Comparison of ENCODE assay signal across 8 mouse cellular contexts in the genomic region with DNA sequence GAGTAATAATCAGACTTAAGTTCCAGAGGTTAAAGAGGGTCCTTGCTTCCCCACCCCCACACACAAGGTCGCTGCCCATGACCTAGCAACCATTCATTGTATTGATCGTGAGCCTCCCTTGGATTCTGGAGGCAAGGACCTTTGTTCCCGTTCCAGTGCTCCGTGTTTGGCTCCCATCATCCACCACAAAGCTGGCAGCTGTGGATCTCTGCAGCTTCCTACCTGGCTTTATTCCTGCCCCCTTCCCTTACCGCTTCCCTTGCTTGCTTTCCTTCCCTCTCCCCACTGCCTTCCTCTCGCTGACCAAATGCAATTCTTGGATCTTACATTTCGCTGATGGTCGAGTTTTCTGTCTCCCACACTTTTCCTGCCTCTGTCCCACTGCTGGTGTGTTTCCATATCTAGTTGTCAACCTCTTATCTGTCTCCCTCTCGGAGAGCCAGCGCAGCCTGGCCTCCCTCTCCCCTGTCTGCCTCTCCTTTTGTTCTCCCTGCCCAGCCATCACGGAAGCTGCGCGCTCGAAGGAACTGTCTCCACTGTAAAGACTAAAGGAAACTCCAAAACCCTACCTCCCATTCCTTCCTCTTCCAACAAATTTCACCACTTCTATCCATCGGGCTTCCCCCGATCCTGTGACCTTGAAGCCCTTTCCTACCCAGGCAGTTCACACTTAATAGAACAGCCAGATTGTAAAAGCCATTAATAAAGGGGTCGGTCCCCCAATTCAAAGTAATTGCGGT. TPM values are rescaled to one million over a fixed set of nuclear protein-coding genes. Genes with fewer than 3 reads are reported as not detected.
A peak's percentile ranks its signal among the peaks of the same experiment; 100 is the strongest.
DNase-seq lines count a peak whose midpoint lies in the region; ATAC-seq and TF ChIP-seq lines count a peak whose summit lies in the region.

No protein-coding gene starts in this region.

- TF ChIP-seq CTCF in stomach, postnatal 0 days (IDR thresholded peaks at IDR 0.05; ENCODE audit: low read depth): no peak

- H3K4me1 ChIP-seq in heart, embryonic 12.5 days (replicated peaks): peaks cover 65% of the 10 kb centered on the region
- peaks cover 81% of the 10 kb centered on the region for H3K4me1 ChIP-seq in liver, embryonic 12.5 days
- H3K4me1 ChIP-seq in stomach, postnatal 0 days (replicated peaks; ENCODE audit: control insufficient read depth, insufficient read depth): peaks cover 19% of the 10 kb centered on the region

- DNase-seq in ovary, postnatal 36 days (ENCODE audit: low spot score): peak; percentile 46
- DNase-seq in ovary, adult 18-20 months (ENCODE audit: low spot score): no peak
- DNase-seq in stomach, postnatal 0 days (ENCODE audit: low spot score): no peak
- no peak for DNase-seq in MN1 (ENCODE audit: low spot score)
- DNase-seq in layer of hippocampus, postnatal 10 days (ENCODE audit: low spot score in 2 of 2): no peak
- no peak for DNase-seq in right cerebral cortex, adult 2 months (ENCODE audit: low spot score in 2 of 2)

- ATAC-seq in heart, embryonic 12.5 days (ENCODE audit: insufficient number of reproducible peaks, low FRiP score): no peak
- ATAC-seq in liver, embryonic 12.5 days: no peak
- no peak for ATAC-seq in stomach, postnatal 0 days (ENCODE audit: low FRiP score, low TSS enrichment)

- peaks cover 24% of the 10 kb centered on the region for H3K36me3 ChIP-seq in heart, embryonic 12.5 days
- H3K36me3 ChIP-seq in liver, embryonic 12.5 days: peaks cover 23% of the 10 kb centered on the region
- H3K36me3 ChIP-seq in stomach, postnatal 0 days (ENCODE audit: control insufficient read depth, insufficient read depth, low read length): no peaks in the 10 kb centered on the region

- peak overlapping the region; percentile 88 for H3K4me3 ChIP-seq in heart, embryonic 12.5 days
- peak overlapping the region; percentile 63 for H3K4me3 ChIP-seq in liver, embryonic 12.5 days
- H3K4me3 ChIP-seq in stomach, postnatal 0 days (ENCODE audit: low read depth, low read length): peak overlapping the region; percentile 88

- H3K9me3 ChIP-seq in heart, embryonic 12.5 days (replicated peaks): no peaks in the 10 kb centered on the region
- H3K9me3 ChIP-seq in liver, embryonic 12.5 days (replicated peaks): no peaks in the 10 kb centered on the region
- H3K9me3 ChIP-seq in stomach, postnatal 0 days (ENCODE audit: control insufficient read depth, low read length): no peaks in the 10 kb centered on the region

- peak overlapping the region; percentile 98 for H3K9ac ChIP-seq in heart, embryonic 12.5 days
- H3K9ac ChIP-seq in liver, embryonic 12.5 days: peak overlapping the region; percentile 76
- peak overlapping the region; percentile 96 for H3K9ac ChIP-seq in stomach, postnatal 0 days (ENCODE audit: low read length)

- WGBS in heart, embryonic 12.5 days: 2% methylated on average over 18 of the region's 18 CpGs
- 8% methylated on average over 18 of the region's 18 CpGs for WGBS in liver, embryonic 12.5 days (ENCODE audit: insufficient replicate concordance)
- WGBS in stomach, postnatal 0 days: 7% methylated on average over 18 of the region's 18 CpGs

- peak overlapping the region; percentile 82 for H3K4me2 ChIP-seq in heart, embryonic 12.5 days
- H3K4me2 ChIP-seq in liver, embryonic 12.5 days: peak overlapping the region; percentile 69
- H3K4me2 ChIP-seq in stomach, postnatal 0 days (replicated peaks; ENCODE audit: low read depth): peak overlapping the region; percentile 77

- H3K27me3 ChIP-seq in heart, embryonic 12.5 days (replicated peaks): no peaks in the 10 kb centered on the region
- peaks cover 61% of the 10 kb centered on the region for H3K27me3 ChIP-seq in liver, embryonic 12.5 days (replicated peaks)
- H3K27me3 ChIP-seq in stomach, postnatal 0 days (ENCODE audit: control insufficient read depth, insufficient read depth, low read length): no peaks in the 10 kb centered on the region

- TF ChIP-seq EP300 in stomach, postnatal 0 days (optimal IDR thresholded peaks at IDR 0.05): no peak

- H3K27ac ChIP-seq in heart, embryonic 12.5 days (ENCODE audit: poor library complexity, severe bottlenecking): peak overlapping the region; percentile 94
- peak overlapping the region; percentile 77 for H3K27ac ChIP-seq in liver, embryonic 12.5 days
- peak overlapping the region; percentile 98 for H3K27ac ChIP-seq in stomach, postnatal 0 days (replicated peaks)

RNA-seq across cellular contexts. Expression of a gene that starts 0.8 kb away (rescaled TPM):
- polyA plus RNA-seq in heart, embryonic 12.5 days (2016; fragmentation: Nextera tagmentation; extraction: Ambion mirVana): 127 and 129 TPM in 2 replicates
- polyA plus RNA-seq in liver, embryonic 12.5 days (2016; fragmentation: Nextera tagmentation; extraction: Ambion mirVana): 36.7 and 38.2 TPM in 2 replicates
- 63.9 and 70.4 TPM in 2 replicates for polyA plus RNA-seq in stomach, postnatal 0 days (2015; fragmentation: Nextera tagmentation; extraction: Ambion mirVana)
- total RNA-seq in layer of hippocampus, postnatal 10 days (2021): 10 to 100 TPM; 39.1 to 41.0 TPM

RNA-seq across cellular contexts. Expression of a gene that starts 3.9 kb away (rescaled TPM):
- polyA plus RNA-seq in heart, embryonic 12.5 days (2016; fragmentation: Nextera tagmentation; extraction: Ambion mirVana): 284 and 290 TPM in 2 replicates
- polyA plus RNA-seq in liver, embryonic 12.5 days (2016; fragmentation: Nextera tagmentation; extraction: Ambion mirVana): 269 and 282 TPM in 2 replicates
- 312 and 339 TPM in 2 replicates for polyA plus RNA-seq in stomach, postnatal 0 days (2015; fragmentation: Nextera tagmentation; extraction: Ambion mirVana)
- total RNA-seq in layer of hippocampus, postnatal 10 days (2021): 100 to 1,000 TPM; 109 to 138 TPM

RNA-seq across cellular contexts. Expression of a gene that starts 13.0 kb away (rescaled TPM):
- polyA plus RNA-seq in heart, embryonic 12.5 days (2016; fragmentation: Nextera tagmentation; extraction: Ambion mirVana): 8.0 and 8.3 TPM in 2 replicates
- polyA plus RNA-seq in liver, embryonic 12.5 days (2016; fragmentation: Nextera tagmentation; extraction: Ambion mirVana): 8.4 and 8.5 TPM in 2 replicates
- 9.3 and 9.5 TPM in 2 replicates for polyA plus RNA-seq in stomach, postnatal 0 days (2015; fragmentation: Nextera tagmentation; extraction: Ambion mirVana)
- total RNA-seq in layer of hippocampus, postnatal 10 days (2021): 1 to 10 TPM; 2.5 to 2.7 TPM

RNA-seq across cellular contexts. Expression of a gene that starts 33.4 kb away (rescaled TPM):
- polyA plus RNA-seq in heart, embryonic 12.5 days (2016; fragmentation: Nextera tagmentation; extraction: Ambion mirVana): 50.3 and 55.8 TPM in 2 replicates
- 31.2 and 32.9 TPM in 2 replicates for polyA plus RNA-seq in liver, embryonic 12.5 days (2016; fragmentation: Nextera tagmentation; extraction: Ambion mirVana)
- 59.3 and 70.0 TPM in 2 replicates for polyA plus RNA-seq in stomach, postnatal 0 days (2015; fragmentation: Nextera tagmentation; extraction: Ambion mirVana)
- total RNA-seq in layer of hippocampus, postnatal 10 days (2021): 10 to 100 TPM; 40.3 to 42.2 TPM

RNA-seq across cellular contexts. Expression of a gene that starts 45.3 kb away (rescaled TPM):
- polyA plus RNA-seq in heart, embryonic 12.5 days (2016; fragmentation: Nextera tagmentation; extraction: Ambion mirVana): 1.9 and 2.4 TPM in 2 replicates
- polyA plus RNA-seq in liver, embryonic 12.5 days (2016; fragmentation: Nextera tagmentation; extraction: Ambion mirVana): 0.19 and 0.39 TPM in 2 replicates
- polyA plus RNA-seq in stomach, postnatal 0 days (2015; fragmentation: Nextera tagmentation; extraction: Ambion mirVana): 0.47 and 0.59 TPM in 2 replicates
- total RNA-seq in layer of hippocampus, postnatal 10 days (2021): 10 to 100 TPM; 26.9 to 31.5 TPM
